Mouse (Mus musculus): ENCODE data around the gene Tm4sf5.

DNA sequence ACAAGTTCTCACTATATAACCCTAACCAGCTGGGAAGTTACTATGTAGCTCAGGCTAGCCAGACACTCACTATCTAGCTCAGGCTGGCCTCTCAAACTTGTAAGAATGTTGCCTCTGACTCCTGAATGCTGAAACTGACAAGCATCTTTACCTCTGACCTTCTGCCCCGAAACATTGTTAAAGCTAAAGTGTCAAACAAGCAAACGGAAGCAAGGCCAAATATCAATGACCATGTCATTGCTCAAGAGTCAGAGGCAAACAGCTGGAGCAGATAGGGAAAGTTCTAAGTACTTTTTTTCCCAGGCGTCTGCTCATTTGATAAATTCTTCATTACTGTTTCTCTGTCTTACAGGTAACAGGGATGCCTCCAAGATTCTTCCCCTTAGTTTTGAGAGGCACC lies 3.0 kb upstream of the Tm4sf5 start:
- TF ChIP-seq POLR2A (IDR thresholded peaks at IDR 0.05; ENCODE audit: low read depth, low read length) = no peak
- no peak for TF ChIP-seq CTCF (IDR thresholded peaks at IDR 0.05; ENCODE audit: borderline replicate concordance, insufficient read depth, low read length)

Data from embryonic fibroblast, embryonic 13.5 days (primary cell).